Mouse (Mus musculus): ENCODE results near the gene Polr2h.

The Polr2h gene

GRCm38 (mm10) chr16:20717978-20718670, 659 bp downstream of the Polr2h start:
- intact Hi-C loops (cut with DNase I): no loop called here

- intact Hi-C loops (cut with DNase I): no loop called here
Observed at GRCm38 (mm10) chr16:20721808-20722207, 4.3 kb downstream of the Polr2h start.

GRCm38 (mm10) chr16:20722736-20723135, 5.3 kb downstream of the Polr2h start:
- intact Hi-C loops (cut with DNase I): no loop called here

GRCm38 (mm10) chr16:20723247-20723646, 5.8 kb downstream of the Polr2h start:
- intact Hi-C loops (cut with DNase I): no loop called here

GRCm38 (mm10) chr16:20724338-20724748, 6.9 kb downstream of the Polr2h start:
- intact Hi-C loops (cut with DNase I): loop anchor here (2.0 kb wide), 1 partner anchor 36 kb away; no protein-coding TSS in a partner anchor

GRCm38 (mm10) chr16:20725321-20725720, 7.9 kb downstream of the Polr2h start:
- intact Hi-C loops (cut with DNase I): loop anchor here (2.0 kb wide), 1 partner anchor 35 kb away; no protein-coding TSS in a partner anchor

- intact Hi-C loops (cut with DNase I): loop anchor here (2.0 kb wide), 1 partner anchor 35 kb away; no protein-coding TSS in a partner anchor
Observed at GRCm38 (mm10) chr16:20725750-20726149, 8.3 kb downstream of the Polr2h start.

GRCm38 (mm10) chr16:20726384-20726783, 8.9 kb downstream of the Polr2h start:
- intact Hi-C loops (cut with DNase I): no loop called here

- intact Hi-C loops (cut with DNase I): no loop called here
Observed at GRCm38 (mm10) chr16:20730293-20730711, 12.8 kb downstream of the Polr2h start.

GRCm38 (mm10) chr16:20731688-20732087, 14.2 kb downstream of the Polr2h start:
- intact Hi-C loops (cut with DNase I): no loop called here

- intact Hi-C loops (cut with DNase I): no loop called here
Observed at GRCm38 (mm10) chr16:20732251-20732924, 14.9 kb downstream of the Polr2h start.

GRCm38 (mm10) chr16:20732925-20733730, 15.7 kb downstream of the Polr2h start, which contains the start of gene Chrd:
Chrd (plus strand) TSS chr16:20733127.
- intact Hi-C loops (cut with DNase I): no loop called here

GRCm38 (mm10) chr16:20733731-20734730, 16.6 kb downstream of the Polr2h start, which contains the start of gene Thpo:
Thpo (minus strand) TSS chr16:20734511.
- intact Hi-C loops (cut with DNase I): no loop called here

- intact Hi-C loops (cut with DNase I): no loop called here
Observed at GRCm38 (mm10) chr16:20735651-20736050, 18.2 kb downstream of the Polr2h start.

GRCm38 (mm10) chr16:20736168-20736567, 18.7 kb downstream of the Polr2h start:
- intact Hi-C loops (cut with DNase I): no loop called here

GRCm38 (mm10) chr16:20736823-20737222, 19.4 kb downstream of the Polr2h start:
- intact Hi-C loops (cut with DNase I): no loop called here

GRCm38 (mm10) chr16:20739845-20740244, 22.4 kb downstream of the Polr2h start:
- intact Hi-C loops (cut with DNase I): no loop called here

- intact Hi-C loops (cut with DNase I): no loop called here
Observed at GRCm38 (mm10) chr16:20746641-20747040, 29.2 kb downstream of the Polr2h start.

GRCm38 (mm10) chr16:20750518-20750917, 33.1 kb downstream of the Polr2h start:
- intact Hi-C loops (cut with DNase I): no loop called here

- intact Hi-C loops (cut with DNase I): no loop called here
Observed at GRCm38 (mm10) chr16:20756052-20756451, 38.6 kb downstream of the Polr2h start.
